Mouse (Mus musculus) MEL (cell line): ENCODE results near the gene Rasd2. TPM values are rescaled to one million over a fixed set of nuclear protein-coding genes. Genes with fewer than 3 reads are reported as not detected.

ENCODE experiments used
- DNase-seq: peaks from one replicate; pipeline ENCODE4 v3.0.0; 2011; ENCODE audit warnings: low read depth, low spot score
- H3K27ac ChIP-seq: 2 replicates; pipeline ENCODE4 v1.5.1; 2012; ENCODE audit warnings: low read depth, mild to moderate bottlenecking, control low read depth, low read length, moderate library complexity; ENCODE audit not compliant: control insufficient read depth
- H3K27me3 ChIP-seq, 2 experiments: fragments of 150-350 bp in 1 of 2; sonication (generic) in 1 of 2; 2 replicates each; pipeline ENCODE4 v1.6.1; 2012; ENCODE audit warnings: low read length in 2 of 2, mild to moderate bottlenecking in 2 of 2, improper control_type of control experiment in 1 of 2, moderate library complexity in 1 of 2; ENCODE audit not compliant: insufficient read depth in 2 of 2, control insufficient read depth in 1 of 2
- H3K36me3 ChIP-seq, 2 experiments: 2 replicates each; pipeline ENCODE4 v1.6.1; 2012 to 2014; ENCODE audit warnings: low read length in 2 of 2, improper control_type of control experiment in 1 of 2, inconsistent platforms in 1 of 2, mild to moderate bottlenecking in 1 of 2; ENCODE audit not compliant: insufficient read depth in 2 of 2, control insufficient read depth in 1 of 2
- H3K4me1 ChIP-seq, 2 experiments: fragments of 150-350 bp in 1 of 2; sonication (generic) in 1 of 2; 2 replicates each; pipeline ENCODE4 v1.6.1; 2012; ENCODE audit warnings: low read length in 2 of 2, improper control_type of control experiment in 1 of 2, mild to moderate bottlenecking in 1 of 2; ENCODE audit not compliant: insufficient read depth in 2 of 2, control insufficient read depth in 1 of 2
- H3K4me3 ChIP-seq, 2 experiments: fragments of 150-350 bp in 1 of 2; sonication (generic) in 1 of 2; 2 replicates each; pipeline ENCODE4 v1.5.1; 2012; ENCODE audit warnings: low read depth in 2 of 2, low read length in 2 of 2, mild to moderate bottlenecking in 2 of 2, moderate library complexity in 2 of 2, control low read depth in 1 of 2, improper control_type of control experiment in 1 of 2; ENCODE audit not compliant: control insufficient read depth in 1 of 2, insufficient read depth in 1 of 2
- H3K79me2 ChIP-seq: 2 replicates; pipeline ENCODE4 v1.6.1; 2012; ENCODE audit warnings: mild to moderate bottlenecking, low read length, moderate library complexity; ENCODE audit not compliant: control insufficient read depth, poor library complexity, insufficient read depth
- H3K9ac ChIP-seq: 2 replicates; pipeline ENCODE4 v1.6.1; 2012; ENCODE audit warnings: low read depth, mild to moderate bottlenecking, control low read depth, low read length, moderate library complexity; ENCODE audit not compliant: control insufficient read depth, poor library complexity, severe bottlenecking
- H3K9me3 ChIP-seq: fragments of 150-350 bp; sonication (generic); replicated peaks from 2 replicates; pipeline ENCODE4 v1.6.1; 2012; ENCODE audit warnings: mild to moderate bottlenecking, low read length, improper control_type of control experiment, moderate library complexity; ENCODE audit not compliant: insufficient read depth
- CHD1 ChIP-seq: IDR thresholded peaks from 2 replicates; pipeline ENCODE4 v1.6.1; 2012; ENCODE audit warnings: low read depth, mild to moderate bottlenecking, inconsistent platforms, low read length, improper control_type of control experiment
- ELF1 ChIP-seq: IDR thresholded peaks from 2 replicates; pipeline ENCODE4 v1.6.1; 2014; ENCODE audit warnings: low read depth, mild to moderate bottlenecking, inconsistent platforms, low read length, improper control_type of control experiment, moderate library complexity
- ETS1 ChIP-seq: IDR thresholded peaks from 2 replicates; pipeline ENCODE4 v1.6.1; 2012; ENCODE audit warnings: low read depth, mild to moderate bottlenecking, inconsistent platforms, low read length, improper control_type of control experiment, moderate library complexity
- GABPA ChIP-seq: IDR thresholded peaks from 2 replicates; pipeline ENCODE4 v1.6.1; 2012; ENCODE audit warnings: low read depth, mild to moderate bottlenecking, inconsistent platforms, low read length, improper control_type of control experiment, moderate library complexity
- JUND ChIP-seq: IDR thresholded peaks from 2 replicates; pipeline ENCODE4 v1.6.1; 2011; ENCODE audit warnings: low read depth, mild to moderate bottlenecking, improper control_type of control experiment, low read length
- MAFK ChIP-seq: IDR thresholded peaks from 2 replicates; pipeline ENCODE4 v1.6.1; 2011; ENCODE audit warnings: low read depth, mild to moderate bottlenecking, low read length, improper control_type of control experiment, borderline replicate concordance
- MAZ ChIP-seq: IDR thresholded peaks from 2 replicates; pipeline ENCODE4 v1.6.1; 2012; ENCODE audit warnings: low read depth, mild to moderate bottlenecking, inconsistent platforms, low read length, improper control_type of control experiment
- MEF2A ChIP-seq: IDR thresholded peaks from 2 replicates; pipeline ENCODE4 v1.6.1; 2014; ENCODE audit warnings: low read depth, mild to moderate bottlenecking, inconsistent platforms, low read length, improper control_type of control experiment; ENCODE audit not compliant: poor library complexity, insufficient replicate concordance, severe bottlenecking; ENCODE audit errors: extremely low read depth
- MXI1 ChIP-seq: IDR thresholded peaks from 2 replicates; pipeline ENCODE4 v1.6.1; 2011; ENCODE audit warnings: mild to moderate bottlenecking, low read depth, low read length, improper control_type of control experiment
- MYB ChIP-seq: IDR thresholded peaks from 2 replicates; pipeline ENCODE4 v1.6.1; 2011; ENCODE audit warnings: mild to moderate bottlenecking, low read depth, low read length, improper control_type of control experiment
- MYC ChIP-seq: IDR thresholded peaks from 2 replicates; pipeline ENCODE4 v1.6.1; 2011; ENCODE audit warnings: low read depth, mild to moderate bottlenecking, low read length, improper control_type of control experiment, moderate library complexity
- NELFE ChIP-seq: IDR thresholded peaks from 2 replicates; pipeline ENCODE4 v1.6.1; 2011; ENCODE audit warnings: low read depth, low read length, improper control_type of control experiment
- TBP ChIP-seq: IDR thresholded peaks from 2 replicates; pipeline ENCODE4 v1.8.0; 2011; ENCODE audit warnings: low read depth, low read length, improper control_type of control experiment
- UBTF ChIP-seq: IDR thresholded peaks from 2 replicates; pipeline ENCODE4 v1.6.1; 2012; ENCODE audit warnings: low read depth, mild to moderate bottlenecking, inconsistent platforms, low read length, improper control_type of control experiment, moderate library complexity, borderline replicate concordance; ENCODE audit not compliant: insufficient read depth
- USF2 ChIP-seq, 2 experiments: IDR thresholded peaks; 2 replicates each; pipeline ENCODE4 v1.6.1; 2011 to 2012; ENCODE audit warnings: improper control_type of control experiment in 2 of 2, low read length in 2 of 2, borderline replicate concordance in 1 of 2, inconsistent platforms in 1 of 2, low read depth in 1 of 2, mild to moderate bottlenecking in 1 of 2; ENCODE audit not compliant: insufficient read depth in 1 of 2
- ZKSCAN1 ChIP-seq: IDR thresholded peaks from 2 replicates; pipeline ENCODE4 v1.6.1; 2012; ENCODE audit warnings: low read depth, mild to moderate bottlenecking, inconsistent platforms, low read length, improper control_type of control experiment, moderate library complexity
- polyA plus RNA-seq, 2 experiments: library from polyadenylated mRNA; stranded (reverse) in 1 of 2; unstranded in 1 of 2; fragments of >175 nt in 1 of 2; fragments of >200 nt in 1 of 2; gene quantifications; 2 replicates each; pipeline versions ENCODE4 v1.2.1 to v1.2.4; 2012; ENCODE audit warnings: low replicate concordance in 2 of 2, low read depth in 1 of 2; ENCODE audit not compliant: insufficient read length in 2 of 2, insufficient read depth in 1 of 2, missing spikeins in 1 of 2
- total RNA-seq: library from RNA; depleted of rRNA; stranded (reverse); fragments of 300-350 nt; gene quantifications from 2 replicates; pipeline ENCODE4 v1.2.3, GENCODE M21; 2012

The Rasd2 gene
- total and polyA plus RNA-seq, 3 experiments = not detected

GRCm38 (mm10) chr8:75204190-75204868, 9.4 kb upstream of the Rasd2 start:
- no peak for DNase-seq
- Histone ChIP-seq H3K9me3 (no peaks in the 10 kb centered on the region), H3K9ac (no peak overlapping the region), H3K27me3 (peaks cover 0 to 7% of the 10 kb centered on the region in 2 experiments; a peak in 2 of 4 replicates), H3K79me2 (no peaks in the 10 kb centered on the region), H3K4me3 (no peak overlapping the region), H3K27ac (no peak overlapping the region), H3K4me1 (no peaks in the 10 kb centered on the region), H3K36me3 (no peaks in the 10 kb centered on the region)
- TF ChIP-seq ZKSCAN1 (no peak), NELFE (no peak), MYC (no peak), UBTF (no peak), MEF2A (no peak), MYB (no peak), ELF1 (no peak), USF2 (IDR thresholded peaks at IDR 0.05; ENCODE audit: borderline replicate concordance in 1 of 2, insufficient read depth in 1 of 2, low read depth in 1 of 2, low read length in 2 of 2) (no peak)

GRCm38 (mm10) chr8:75211461-75211860, 2.3 kb upstream of the Rasd2 start:
- H3K27ac ChIP-seq = no peak overlapping the region
- H3K4me3 ChIP-seq = no peak overlapping the region
- no peaks in the 10 kb centered on the region for H3K9me3 ChIP-seq
- no peaks in the 10 kb centered on the region for H3K36me3 ChIP-seq
- no peaks in the 10 kb centered on the region for H3K79me2 ChIP-seq
- H3K4me1 ChIP-seq = no peaks in the 10 kb centered on the region
- DNase-seq = no peak
- H3K9ac ChIP-seq = no peak overlapping the region
- H3K27me3 ChIP-seq = no peaks in the 10 kb centered on the region; a peak in 1 of 4 replicates
- no peak for TF ChIP-seq MAFK
- no peak for TF ChIP-seq UBTF
- TF ChIP-seq CHD1 = no peak
- no peak for TF ChIP-seq GABPA
- TF ChIP-seq MEF2A = no peak
- TF ChIP-seq MAZ = no peak
- TF ChIP-seq TBP = no peak
- TF ChIP-seq MYB = no peak
- no peak for TF ChIP-seq JUND
- no peak for TF ChIP-seq MXI1
- no peak for TF ChIP-seq ETS1
- TF ChIP-seq ELF1 = no peak
